8 mouse cellular contexts compared by ENCODE assay signal in the genomic region with DNA sequence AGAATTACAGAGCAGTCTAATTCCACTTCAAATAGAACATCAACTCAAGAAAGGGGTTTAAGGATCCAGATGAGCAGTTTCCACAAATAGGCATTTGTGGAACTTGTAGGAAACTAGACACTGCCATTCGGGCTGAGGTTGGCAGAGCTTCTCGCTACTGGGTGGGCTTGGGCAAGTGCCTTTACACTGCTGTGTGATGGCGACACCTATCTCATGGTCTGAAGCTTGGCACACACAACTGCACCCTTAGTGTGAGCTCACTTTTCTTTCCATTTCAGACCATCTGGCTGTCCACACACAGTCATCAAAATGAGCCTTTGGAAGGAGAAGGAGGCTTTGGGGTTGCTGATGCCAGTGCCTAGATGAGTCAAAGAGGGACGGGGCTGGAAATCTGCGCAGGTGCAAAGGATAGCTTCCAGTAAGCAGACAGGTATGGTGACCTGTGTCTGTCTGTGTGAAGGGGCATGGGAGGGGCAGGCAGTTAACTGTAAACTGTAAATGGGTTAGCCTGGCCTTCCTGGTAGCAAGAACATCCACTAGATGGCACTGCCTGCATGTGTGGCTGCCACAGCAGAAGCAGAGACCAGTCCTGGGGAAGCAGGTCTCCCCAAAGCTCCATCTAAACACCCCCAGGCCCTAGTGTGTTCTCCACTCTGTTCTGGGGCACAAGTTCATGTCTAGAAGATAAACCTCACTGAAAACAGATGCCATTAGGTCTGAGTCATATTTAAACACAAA.
DNase-seq lines count a peak whose midpoint lies in the region; ATAC-seq and TF ChIP-seq lines count a peak whose summit lies in the region.

No protein-coding gene starts in this region.

- 85% methylated on average over 5 of the region's 5 CpGs for WGBS in hindbrain, embryonic 15.5 days
- WGBS in hindbrain, embryonic 13.5 days = 79% methylated on average over 5 of the region's 5 CpGs

- H3K4me2 ChIP-seq in hindbrain, embryonic 15.5 days = no peak overlapping the region
- H3K4me2 ChIP-seq in hindbrain, embryonic 13.5 days = no peak overlapping the region

- peak; percentile 68; the same call in 1 of the 2 replicates for ATAC-seq in hindbrain, embryonic 15.5 days (ENCODE audit: low FRiP score, low read depth)
- ATAC-seq in hindbrain, embryonic 13.5 days (ENCODE audit: low FRiP score) = no peak
- ATAC-seq in inflammation-experienced regulatory T-cells, adult 6 months = no peak

- in situ Hi-C loops in ES-E14 (cut with MboI; ENCODE audit: low sequenced_read_pairs in 2 of 2, unreplicated experiment in 2 of 2) = loop anchor here in 1 of 2 experiments (10.0 kb wide), 1 partner anchor 261 kb away; no protein-coding TSS in a partner anchor

- no peak overlapping the region for H3K4me3 ChIP-seq in hindbrain, embryonic 15.5 days
- H3K4me3 ChIP-seq in hindbrain, embryonic 13.5 days = no peak overlapping the region
- H3K4me3 ChIP-seq in ES-E14 (ENCODE audit: insufficient read depth in 1 of 2, low read depth in 1 of 2, low read length in 2 of 2, poor library complexity in 1 of 2, severe bottlenecking in 1 of 2) = no peak overlapping the region

- H3K9ac ChIP-seq in hindbrain, embryonic 15.5 days = no peak overlapping the region
- no peak overlapping the region for H3K9ac ChIP-seq in hindbrain, embryonic 13.5 days
- no peak overlapping the region for H3K9ac ChIP-seq in ES-E14 (ENCODE audit: insufficient read depth, low read depth, low read length, poor library complexity, severe bottlenecking)

- no peaks in the 10 kb centered on the region for H3K27me3 ChIP-seq in hindbrain, embryonic 15.5 days
- H3K27me3 ChIP-seq in hindbrain, embryonic 13.5 days = no peaks in the 10 kb centered on the region

- intact Hi-C loops in heart, postnatal 14 days (cut with DNase I) = loop anchor here (2.0 kb wide), 1 partner anchor 259 kb away; no protein-coding TSS in a partner anchor
- intact Hi-C loops in left cerebral cortex, postnatal 14 days (cut with DNase I) = loop anchor here (5.0 kb wide), 1 partner anchor 259 kb away; no protein-coding TSS in a partner anchor

- no peak overlapping the region for H3K27ac ChIP-seq in hindbrain, embryonic 15.5 days (replicated peaks)
- H3K27ac ChIP-seq in hindbrain, embryonic 13.5 days = no peak overlapping the region
- no peak overlapping the region for H3K27ac ChIP-seq in ES-E14 (ENCODE audit: insufficient read depth, low read depth, low read length, poor library complexity, severe bottlenecking)

- no peaks in the 10 kb centered on the region for H3K36me3 ChIP-seq in hindbrain, embryonic 15.5 days
- H3K36me3 ChIP-seq in hindbrain, embryonic 13.5 days = no peaks in the 10 kb centered on the region
- no peaks in the 10 kb centered on the region for H3K36me3 ChIP-seq in ES-E14 (ENCODE audit: control insufficient read depth, insufficient read depth, low read length, poor library complexity, severe bottlenecking)

- DNase-seq in ES-E14 (ENCODE audit: low read depth, low spot score) = peak; percentile 16
- peak; percentile 23 for DNase-seq in cerebellum, adult 8-10 months
- DNase-seq in heart, postnatal 14 days = peak; percentile 54 to 73
- DNase-seq in left cerebral cortex, postnatal 14 days (ENCODE audit: low spot score in 2 of 2) = peak; percentile 40 to 64
- peak; percentile 62 for DNase-seq in right cerebral cortex, postnatal 14 days

- no peaks in the 10 kb centered on the region for H3K9me3 ChIP-seq in hindbrain, embryonic 15.5 days
- no peaks in the 10 kb centered on the region for H3K9me3 ChIP-seq in hindbrain, embryonic 13.5 days
- H3K9me3 ChIP-seq in ES-E14 (ENCODE audit: control insufficient read depth, insufficient read depth, low read depth, low read length) = no peaks in the 10 kb centered on the region

- no peaks in the 10 kb centered on the region for H3K4me1 ChIP-seq in hindbrain, embryonic 15.5 days (replicated peaks)
- no peaks in the 10 kb centered on the region for H3K4me1 ChIP-seq in hindbrain, embryonic 13.5 days (replicated peaks)
- H3K4me1 ChIP-seq in ES-E14 (ENCODE audit: control insufficient read depth in 2 of 2, insufficient read depth in 2 of 2, low read length in 2 of 2, poor library complexity in 1 of 2) = no peaks in the 10 kb centered on the region

TF ChIP-seq in ES-E14, 5 proteins besides CTCF, POLR2A, EP300 and RAD21:
- TF ChIP-seq CHD2 (IDR thresholded peaks at IDR 0.05; ENCODE audit: low read depth, low read length) = no peak
- no peak for TF ChIP-seq ZNF384 (IDR thresholded peaks at IDR 0.05; ENCODE audit: low read depth, low read length)
- TF ChIP-seq MAFK (IDR thresholded peaks at IDR 0.05; ENCODE audit: insufficient read depth, low read depth, low read length) = no peak
- 0 out of 2 replicates have a peak, but pooled peaks have one; percentile 31 for TF ChIP-seq ZC3H11A (IDR thresholded peaks at IDR 0.05; ENCODE audit: borderline replicate concordance, low read depth, low read length)
- TF ChIP-seq HCFC1 (IDR thresholded peaks at IDR 0.05; ENCODE audit: borderline replicate concordance, insufficient read depth, low read length) = no peak
TF ChIP-seq in ES-E14: peak in this region for 1.
